Mouse (Mus musculus) megakaryocyte progenitor cell, adult 5-6 weeks (primary cell): Measurements from ENCODE around the gene Shc1. TPM values are rescaled to one million over a fixed set of nuclear protein-coding genes. Genes with fewer than 3 reads are reported as not detected.

ENCODE experiments used
- ATAC-seq: replicated peaks from 2 replicates; pipeline ENCODE4 v1.8.0; 2016; ENCODE audit warnings: mild to moderate bottlenecking, moderate TSS enrichment, inconsistent platforms; ENCODE audit not compliant: poor library complexity
- total RNA-seq, 2 experiments: library from RNA; stranded (forward) in 1 of 2; stranded (reverse) in 1 of 2; fragments of 157-497, 149-512 nt in 1 of 2; fragments of 200-1000 nt in 1 of 2; gene quantifications; 2 replicates each; pipeline versions ENCODE4 v1.2.3 to v1.2.4; 2015 to 2017

Gene Shc1
- total RNA-seq, 2 experiments from 2014 or later: 42.8 to 49.6 TPM

GRCm38 (mm10) chr3:89437269-89437668 is 19.0 kb downstream of the Shc1 start:
- ATAC-seq: peak; percentile 38

GRCm38 (mm10) chr3:89440691-89441090 is 22.4 kb downstream of the Shc1 start:
- no peak for ATAC-seq

- ATAC-seq: peak; percentile 95
Measured at GRCm38 (mm10) chr3:89448720-89449537, 30.7 kb downstream of the Shc1 start.

- ATAC-seq: peak; percentile 82
Measured at GRCm38 (mm10) chr3:89449541-89449940, 31.3 kb downstream of the Shc1 start.

- ATAC-seq: no peak
Measured at GRCm38 (mm10) chr3:89451916-89452315, 33.7 kb downstream of the Shc1 start.

GRCm38 (mm10) chr3:89454401-89455177 is 36.3 kb downstream of the Shc1 start, which contains the start of gene Pmvk:
Gene Pmvk, plus strand, starts transcription at chr3:89454541.
- ATAC-seq: no peak

GRCm38 (mm10) chr3:89455786-89456285 is 37.6 kb downstream of the Shc1 start:
- ATAC-seq: no peak

- peak; percentile 78 for ATAC-seq
Measured at GRCm38 (mm10) chr3:89456726-89457665, 38.8 kb downstream of the Shc1 start.

GRCm38 (mm10) chr3:89458372-89458964 is 40.2 kb downstream of the Shc1 start:
- peak; percentile 65 for ATAC-seq

- ATAC-seq: peak; percentile 77
Measured at GRCm38 (mm10) chr3:89458965-89459807, 40.9 kb downstream of the Shc1 start.

GRCm38 (mm10) chr3:89468268-89468667 is 50.0 kb downstream of the Shc1 start:
- no peak for ATAC-seq

- peak; percentile 42; the same call in 1 of the 2 replicates for ATAC-seq
Measured at GRCm38 (mm10) chr3:89472280-89472679, 54.0 kb downstream of the Shc1 start.

GRCm38 (mm10) chr3:89473838-89474237 is 55.6 kb downstream of the Shc1 start:
- ATAC-seq: peak; percentile 59

- ATAC-seq: no peak
Measured at GRCm38 (mm10) chr3:89479055-89479454, 60.8 kb downstream of the Shc1 start.

Other genes starting within 250 kb of the Shc1 start
- gene Scamp3, start 241.0 kb upstream of the Shc1 start, total RNA-seq (2015): 92.5 and 93.9 TPM in 2 replicates
- gene Scamp3, start 241.0 kb upstream of the Shc1 start, total RNA-seq (2017): 33.4 and 37.2 TPM in 2 replicates
- 14.3 and 18.0 TPM in 2 replicates for gene Fam189b, start 235.3 kb upstream of the Shc1 start, total RNA-seq (2015)
- 2.3 and 5.2 TPM in 2 replicates for gene Fam189b, start 235.3 kb upstream of the Shc1 start, total RNA-seq (2017)
- 52.8 and 60.0 TPM in 2 replicates for gene Gba, start 215.5 kb upstream of the Shc1 start, total RNA-seq (2015)
- 51.4 and 55.8 TPM in 2 replicates for gene Gba, start 215.5 kb upstream of the Shc1 start, total RNA-seq (2017)
- not detected in 2 replicates for gene Thbs3, start 203.3 kb upstream of the Shc1 start, total RNA-seq (2015)
- 0.42 TPM in 1 of 2 replicates, not detected in the other for gene Thbs3, start 203.3 kb upstream of the Shc1 start, total RNA-seq (2017)
- 70.4 and 95.6 TPM in 2 replicates for gene Mtx1, start 191.4 kb upstream of the Shc1 start, total RNA-seq (2015)
- gene Mtx1, start 191.4 kb upstream of the Shc1 start, total RNA-seq (2017): 66.1 and 95.2 TPM in 2 replicates
- 0.44 TPM in 1 of 2 replicates, not detected in the other for gene Muc1, start 189.4 kb upstream of the Shc1 start, total RNA-seq (2015)
- not detected in 2 replicates for gene Muc1, start 189.4 kb upstream of the Shc1 start, total RNA-seq (2017)
- gene Krtcap2, start 172.5 kb upstream of the Shc1 start, total RNA-seq (2015): 284 and 290 TPM in 2 replicates
- gene Krtcap2, start 172.5 kb upstream of the Shc1 start, total RNA-seq (2017): 294 and 304 TPM in 2 replicates
- gene Trim46, start 172.1 kb upstream of the Shc1 start, total RNA-seq (2015): 1.2 and 1.5 TPM in 2 replicates
- 0.12 and 0.91 TPM in 2 replicates for gene Trim46, start 172.1 kb upstream of the Shc1 start, total RNA-seq (2017)
- 84.4 and 101 TPM in 2 replicates for gene Dpm3, start 159.1 kb upstream of the Shc1 start, total RNA-seq (2015)
- gene Dpm3, start 159.1 kb upstream of the Shc1 start, total RNA-seq (2017): 80.4 and 135 TPM in 2 replicates
- 70.1 and 72.0 TPM in 2 replicates for gene Slc50a1, start 147.9 kb upstream of the Shc1 start, total RNA-seq (2015)
- 49.4 and 65.0 TPM in 2 replicates for gene Slc50a1, start 147.9 kb upstream of the Shc1 start, total RNA-seq (2017)
- gene Efna1, start 137.3 kb upstream of the Shc1 start, total RNA-seq (2015): 0.62 TPM in 1 of 2 replicates, not detected in the other
- gene Efna1, start 137.3 kb upstream of the Shc1 start, total RNA-seq (2017): 0.17 TPM in 1 of 2 replicates, not detected in the other
- not detected in 2 replicates for gene Efna3, start 95.5 kb upstream of the Shc1 start, total RNA-seq (2015)
- gene Efna3, start 95.5 kb upstream of the Shc1 start, total RNA-seq (2017): not detected in 2 replicates
- 0.17 and 0.64 TPM in 2 replicates for gene Efna4, start 80.4 kb upstream of the Shc1 start, total RNA-seq (2015)
- gene Efna4, start 80.4 kb upstream of the Shc1 start, total RNA-seq (2017): 0.27 TPM in 1 of 2 replicates, not detected in the other
- gene Adam15, start 68.4 kb upstream of the Shc1 start, total RNA-seq (2015): 35.8 and 53.0 TPM in 2 replicates
- 38.7 and 49.8 TPM in 2 replicates for gene Adam15, start 68.4 kb upstream of the Shc1 start, total RNA-seq (2017)
- not detected in 2 replicates for gene Dcst2, start 56.5 kb upstream of the Shc1 start, total RNA-seq (2015)
- not detected in 2 replicates for gene Dcst2, start 56.5 kb upstream of the Shc1 start, total RNA-seq (2017)
- not detected in 2 replicates for gene Dcst1, start 53.2 kb upstream of the Shc1 start, total RNA-seq (2015)
- not detected in 2 replicates for gene Dcst1, start 53.2 kb upstream of the Shc1 start, total RNA-seq (2017)
- 3.8 and 5.7 TPM in 2 replicates for gene Zbtb7b, start 23.7 kb upstream of the Shc1 start, total RNA-seq (2015)
- 9.1 and 17.4 TPM in 2 replicates for gene Zbtb7b, start 23.7 kb upstream of the Shc1 start, total RNA-seq (2017)
- gene Lenep, start 15.7 kb upstream of the Shc1 start, total RNA-seq (2015): 1.5 and 2.7 TPM in 2 replicates
- 0.21 and 2.6 TPM in 2 replicates for gene Lenep, start 15.7 kb upstream of the Shc1 start, total RNA-seq (2017)
- 9.4 and 11.3 TPM in 2 replicates for gene Flad1, start 6.6 kb upstream of the Shc1 start, total RNA-seq (2015)
- gene Flad1, start 6.6 kb upstream of the Shc1 start, total RNA-seq (2017): 12.5 and 18.7 TPM in 2 replicates
- gene Cks1b, start 60 bp upstream of the Shc1 start, total RNA-seq (2015): 268 TPM in 2 replicates
- 171 and 192 TPM in 2 replicates for gene Cks1b, start 60 bp upstream of the Shc1 start, total RNA-seq (2017)
- gene Pygo2, start 11.8 kb downstream of the Shc1 start, total RNA-seq (2015): 18.9 and 25.2 TPM in 2 replicates
- 11.8 and 12.8 TPM in 2 replicates for gene Pygo2, start 11.8 kb downstream of the Shc1 start, total RNA-seq (2017)
- gene Pbxip1, start 18.3 kb downstream of the Shc1 start, total RNA-seq (2015): 5.2 and 6.1 TPM in 2 replicates
- gene Pbxip1, start 18.3 kb downstream of the Shc1 start, total RNA-seq (2017): 13.4 and 15.0 TPM in 2 replicates
- gene Pmvk, start 36.1 kb downstream of the Shc1 start, total RNA-seq (2015): 14.7 and 14.8 TPM in 2 replicates
- gene Pmvk, start 36.1 kb downstream of the Shc1 start, total RNA-seq (2017): 18.8 and 25.3 TPM in 2 replicates
- gene Kcnn3, start 101.7 kb downstream of the Shc1 start, total RNA-seq (2015): not detected in 2 replicates
- gene Kcnn3, start 101.7 kb downstream of the Shc1 start, total RNA-seq (2017): 0.03 TPM in 1 of 2 replicates, not detected in the other